Mouse (Mus musculus): ENCODE data around the gene Mmgt1. TPM values are rescaled to one million over a fixed set of nuclear protein-coding genes. Genes with fewer than 3 reads are reported as not detected.

The Mmgt1 gene
- total RNA-seq (2021) = 10 to 100 TPM; 15.5 to 16.4 TPM
- long read RNA-seq, experiment 1, full-length matches to known transcripts = 3 of 4 reads
- long read RNA-seq, experiment 1, partial matches to known transcripts = 0 of 4 reads
- long read RNA-seq, experiment 1, other reads (novel, unspliced or antisense) = 1 of 4 reads
- long read RNA-seq, experiment 2, full-length matches to known transcripts = 3 of 4 reads
- long read RNA-seq, experiment 2, partial matches to known transcripts = 0 of 4 reads
- long read RNA-seq, experiment 2, other reads (novel, unspliced or antisense) = 1 of 4 reads

GRCm38 (mm10) chrX:56597887-56598640, at the start of gene Mmgt1:
TSS of gene Mmgt1 (minus strand) at chrX:56598069.
- peak; percentile 83 to 89 for DNase-seq (ENCODE audit: low spot score in 2 of 2)

GRCm38 (mm10) chrX:56640066-56640465, 42.2 kb upstream of the Mmgt1 start:
- no peak for DNase-seq (ENCODE audit: low spot score in 2 of 2)

- DNase-seq (ENCODE audit: low spot score in 2 of 2) = no peak
Observed at GRCm38 (mm10) chrX:56636185-56636584, 38.3 kb upstream of the Mmgt1 start.

- no peak for DNase-seq (ENCODE audit: low spot score in 2 of 2)
Observed at GRCm38 (mm10) chrX:56615236-56615635, 17.4 kb upstream of the Mmgt1 start.

- DNase-seq (ENCODE audit: low spot score in 2 of 2) = peak in 1 of 2 experiments; percentile 7
Observed at GRCm38 (mm10) chrX:56610318-56610694, 12.4 kb upstream of the Mmgt1 start.

- DNase-seq (ENCODE audit: low spot score in 2 of 2) = peak; percentile 49 to 70
Observed at GRCm38 (mm10) chrX:56609623-56610317, 11.9 kb upstream of the Mmgt1 start, which contains the start of gene Slc9a6. TSS of gene Slc9a6 (plus strand) at chrX:56609757.

GRCm38 (mm10) chrX:56609285-56609622, 11.4 kb upstream of the Mmgt1 start:
- no peak for DNase-seq (ENCODE audit: low spot score in 2 of 2)

- no peak for DNase-seq (ENCODE audit: low spot score in 2 of 2)
Observed at GRCm38 (mm10) chrX:56607032-56607710, 9.3 kb upstream of the Mmgt1 start.

GRCm38 (mm10) chrX:56606536-56606935, 8.7 kb upstream of the Mmgt1 start:
- no peak for DNase-seq (ENCODE audit: low spot score in 2 of 2)

- DNase-seq (ENCODE audit: low spot score in 2 of 2) = peak in 1 of 2 experiments; percentile 13
Observed at GRCm38 (mm10) chrX:56597219-56597886, 516 bp downstream of the Mmgt1 start.

- DNase-seq (ENCODE audit: low spot score in 2 of 2) = no peak
Observed at GRCm38 (mm10) chrX:56578200-56578599, 19.7 kb downstream of the Mmgt1 start.

- DNase-seq (ENCODE audit: low spot score in 2 of 2) = no peak
Observed at GRCm38 (mm10) chrX:56572465-56572864, 25.4 kb downstream of the Mmgt1 start.

GRCm38 (mm10) chrX:56553584-56553983, 44.3 kb downstream of the Mmgt1 start:
- DNase-seq (ENCODE audit: low spot score in 2 of 2) = no peak

GRCm38 (mm10) chrX:56549506-56549905, 48.4 kb downstream of the Mmgt1 start, which contains the start of gene Gm648:
TSS of gene Gm648 (minus strand) at chrX:56549606.
- DNase-seq (ENCODE audit: low spot score in 2 of 2) = no peak

GRCm38 (mm10) chrX:56537162-56537561, 60.7 kb downstream of the Mmgt1 start:
- DNase-seq (ENCODE audit: low spot score in 2 of 2) = no peak

Small RNA genes within 50 kb of the gene (microRNA-seq; reads per million reads assigned to microRNA genes)
- gene Mir5116 = not detected

Other genes starting within 250 kb of the Mmgt1 start
- under 1 TPM; 0.39 to 0.60 TPM for gene Smim10l2a, start 223.5 kb downstream of the Mmgt1 start, total RNA-seq (2021)
- 1 to 10 TPM in 1 of 2 experiments, under 1 TPM in 1; 0.80 to 2.1 TPM for gene Gm2174, start 150.1 kb downstream of the Mmgt1 start, total RNA-seq (2021)
- gene Ints6l, start 143.2 kb downstream of the Mmgt1 start, total RNA-seq (2021) = 10 to 100 TPM; 21.7 to 28.4 TPM
- not detected for gene Gm10477, start 73.3 kb downstream of the Mmgt1 start, total RNA-seq (2021)
- not detected for gene Gm648, start 48.5 kb downstream of the Mmgt1 start, total RNA-seq (2021)
- gene Slc9a6, start 11.7 kb upstream of the Mmgt1 start, total RNA-seq (2021) = 10 to 100 TPM; 17.5 to 18.8 TPM
- 1,000 to 10,000 TPM; 1,382 to 1,696 TPM for gene Fhl1, start 133.7 kb upstream of the Mmgt1 start, total RNA-seq (2021)
- 1 to 10 TPM; 3.0 to 3.8 TPM for gene Map7d3, start 224.3 kb upstream of the Mmgt1 start, total RNA-seq (2021)